Mouse (Mus musculus) lung, embryonic 16.5 days (tissue): Measurements from ENCODE around the gene Rbm47. TPM values are rescaled to one million over a fixed set of nuclear protein-coding genes. Genes with fewer than 3 reads are reported as not detected.
"Not testable (repeated sequence)": the region's sequence is repeated elsewhere in the genome, so short reads cannot be mapped to it uniquely, and the experiment has no call there.

Source experiments
- ATAC-seq: fragments of 200-750 bp; cut with Nextera tagmentation; 2 replicates; pipeline ENCODE4 v1.8.0; 2017; ENCODE audit warnings: low read depth, mild to moderate bottlenecking, moderate library complexity
- H3K27ac ChIP-seq: fragments of 300-500 bp; sonication (generic); 2 replicates; pipeline ENCODE4 v1.5.1; 2014; ENCODE audit warnings: mild to moderate bottlenecking, control low read depth, low read length
- H3K27me3 ChIP-seq: fragments of 300-500 bp; sonication (generic); 2 replicates; pipeline ENCODE4 v1.6.1; 2014; ENCODE audit warnings: low read depth, low read length, mixed read lengths; ENCODE audit not compliant: control insufficient read depth, insufficient read depth
- H3K36me3 ChIP-seq: fragments of 300-500 bp; sonication (generic); 2 replicates; pipeline ENCODE4 v1.6.1; 2014; ENCODE audit warnings: low read length; ENCODE audit not compliant: control insufficient read depth, insufficient read depth
- H3K4me1 ChIP-seq: fragments of 300-500 bp; sonication (generic); replicated peaks from 2 replicates; pipeline ENCODE4 v1.6.1; 2014; ENCODE audit warnings: low read length, mixed read lengths; ENCODE audit not compliant: control insufficient read depth, insufficient read depth
- H3K4me2 ChIP-seq: fragments of 300-500 bp; sonication (generic); 2 replicates; pipeline ENCODE4 v1.6.1; 2014; ENCODE audit warnings: low read depth, low read length, control low read depth
- H3K4me3 ChIP-seq: fragments of 300-500 bp; sonication (generic); 2 replicates; pipeline ENCODE4 v1.5.1; 2014; ENCODE audit warnings: mild to moderate bottlenecking, low read length, control low read depth
- H3K9ac ChIP-seq: fragments of 300-500 bp; sonication (generic); 2 replicates; pipeline ENCODE4 v1.6.1; 2014; ENCODE audit warnings: low read length, control low read depth
- H3K9me3 ChIP-seq: fragments of 300-500 bp; sonication (generic); 2 replicates; pipeline ENCODE4 v1.6.1; 2016; ENCODE audit warnings: low read length; ENCODE audit not compliant: control insufficient read depth
- WGBS: fragments of 180-500 bp; shearing (Covaris S2); extraction: QIAGEN DNeasy Blood & Tissue Kit; methylation state at CpG from one replicate; pipeline ENCODE4 v1.1.7; 2014; 5-methylcytosine and 5-hydroxymethylcytosine counted together
- polyA plus RNA-seq: library from polyadenylated mRNA; unstranded; fragments of >200 nt; fragmentation: Nextera tagmentation; extraction: Ambion mirVana; gene quantifications from 2 replicates; pipeline ENCODE4 v1.2.1, GENCODE M21; 2015

Rbm47 gene
- polyA plus RNA-seq, 1 experiment from 2014 or later, result 39.2 TPM

GRCm38 (mm10) chr5:66001232-66001631, 171.7 kb downstream of the Rbm47 start:
- no peak overlapping the region for H3K27ac ChIP-seq
- ATAC-seq, result no peak
- H3K4me2 ChIP-seq, result no peak overlapping the region
- peaks cover 2% of the 10 kb centered on the region for H3K4me1 ChIP-seq
- H3K4me3 ChIP-seq, result no peak overlapping the region
- no peak overlapping the region for H3K9ac ChIP-seq
- no peaks in the 10 kb centered on the region for H3K36me3 ChIP-seq
- no peaks in the 10 kb centered on the region for H3K27me3 ChIP-seq
- no peaks in the 10 kb centered on the region for H3K9me3 ChIP-seq
- WGBS, result 62% methylated on average over 5 of the region's 5 CpGs

- H3K9me3 ChIP-seq, result no peaks in the 10 kb centered on the region
- no peak overlapping the region for H3K27ac ChIP-seq
- no peak overlapping the region for H3K4me3 ChIP-seq
- ATAC-seq, result no peak
- no peaks in the 10 kb centered on the region for H3K27me3 ChIP-seq
- no peaks in the 10 kb centered on the region for H3K36me3 ChIP-seq
- H3K4me1 ChIP-seq, result peaks cover 2% of the 10 kb centered on the region
- no peak overlapping the region for H3K4me2 ChIP-seq
- 29% methylated on average over 6 of the region's 6 CpGs for WGBS
- H3K9ac ChIP-seq, result no peak overlapping the region
Observed at GRCm38 (mm10) chr5:66000567-66001125, 172.3 kb downstream of the Rbm47 start.

GRCm38 (mm10) chr5:66000074-66000473, 172.8 kb downstream of the Rbm47 start:
- Histone ChIP-seq H3K4me2 (no peak overlapping the region), H3K27me3 (no peaks in the 10 kb centered on the region), H3K27ac (no peak overlapping the region), H3K4me3 (no peak overlapping the region), H3K9me3 (no peaks in the 10 kb centered on the region), H3K36me3 (no peaks in the 10 kb centered on the region), H3K4me1 (peaks cover 2% of the 10 kb centered on the region), H3K9ac (no peak overlapping the region)
- peak; percentile 44; the same call in 1 of the 2 replicates for ATAC-seq
- 55% methylated on average over 7 of the region's 7 CpGs for WGBS

- Histone ChIP-seq H3K9me3 (no peaks in the 10 kb centered on the region), H3K9ac (no peak overlapping the region), H3K4me2 (no peak overlapping the region), H3K4me3 (no peak overlapping the region), H3K36me3 (no peaks in the 10 kb centered on the region), H3K4me1 (peaks cover 2% of the 10 kb centered on the region), H3K27ac (no peak overlapping the region), H3K27me3 (no peaks in the 10 kb centered on the region)
- no peak for ATAC-seq
- WGBS, result 65% methylated on average over 7 of the region's 7 CpGs
Observed at GRCm38 (mm10) chr5:65999106-65999505, 173.8 kb downstream of the Rbm47 start.

- Histone ChIP-seq H3K4me3 (no peak overlapping the region), H3K4me1 (no peaks in the 10 kb centered on the region; the same call in 1 of the 2 replicates), H3K9ac (no peak overlapping the region), H3K9me3 (no peaks in the 10 kb centered on the region), H3K27me3 (no peaks in the 10 kb centered on the region), H3K27ac (no peak overlapping the region), H3K36me3 (no peaks in the 10 kb centered on the region), H3K4me2 (no peak overlapping the region)
- no peak for ATAC-seq
Observed at GRCm38 (mm10) chr5:65997813-65998212, 175.1 kb downstream of the Rbm47 start.

- Histone ChIP-seq H3K36me3 (no peaks in the 10 kb centered on the region), H3K4me3 (no peak overlapping the region), H3K4me2 (no peak overlapping the region), H3K9me3 (no peaks in the 10 kb centered on the region), H3K4me1 (no peaks in the 10 kb centered on the region), H3K27me3 (no peaks in the 10 kb centered on the region), H3K27ac (no peak overlapping the region), H3K9ac (no peak overlapping the region)
- no peak for ATAC-seq
- 53% methylated on average over 6 of the region's 6 CpGs for WGBS
Observed at GRCm38 (mm10) chr5:65994643-65995042, 178.3 kb downstream of the Rbm47 start.

- Histone ChIP-seq H3K27me3 (no peaks in the 10 kb centered on the region), H3K4me2 (no peak overlapping the region), H3K4me3 (no peak overlapping the region), H3K4me1 (no peaks in the 10 kb centered on the region), H3K9me3 (no peaks in the 10 kb centered on the region), H3K27ac (no peak overlapping the region), H3K36me3 (no peaks in the 10 kb centered on the region), H3K9ac (no peak overlapping the region)
- 73% methylated on average over 2 of the region's 2 CpGs for WGBS
- ATAC-seq, result no peak
Observed at GRCm38 (mm10) chr5:65991191-65991590, 181.7 kb downstream of the Rbm47 start.

- not testable (repeated sequence) for H3K4me2 ChIP-seq, H3K27me3 ChIP-seq, ATAC-seq, H3K4me3 ChIP-seq, H3K36me3 ChIP-seq, H3K9me3 ChIP-seq, H3K4me1 ChIP-seq, H3K9ac ChIP-seq, H3K27ac ChIP-seq
- 74% methylated on average over 3 of the region's 3 CpGs for WGBS
Observed at GRCm38 (mm10) chr5:65987004-65987403, 185.9 kb downstream of the Rbm47 start.

GRCm38 (mm10) chr5:65986426-65986825, 186.5 kb downstream of the Rbm47 start:
- Histone ChIP-seq H3K4me2 (no peak overlapping the region), H3K4me3 (no peak overlapping the region), H3K4me1 (no peaks in the 10 kb centered on the region), H3K9ac (no peak overlapping the region), H3K27ac (no peak overlapping the region), H3K36me3 (no peaks in the 10 kb centered on the region), H3K27me3 (no peaks in the 10 kb centered on the region), H3K9me3 (no peaks in the 10 kb centered on the region)
- no peak for ATAC-seq
- WGBS, result 82% methylated on average over 5 of the region's 5 CpGs

- ATAC-seq, result no peak
- H3K27ac ChIP-seq, result no peak overlapping the region
- no peaks in the 10 kb centered on the region for H3K36me3 ChIP-seq
- no peaks in the 10 kb centered on the region for H3K4me1 ChIP-seq
- H3K4me2 ChIP-seq, result no peak overlapping the region
- H3K9ac ChIP-seq, result no peak overlapping the region
- no peaks in the 10 kb centered on the region for H3K9me3 ChIP-seq
- H3K27me3 ChIP-seq, result no peaks in the 10 kb centered on the region
- H3K4me3 ChIP-seq, result no peak overlapping the region
- WGBS, result 88% methylated on average over 12 of the region's 13 CpGs
Observed at GRCm38 (mm10) chr5:65975731-65976130, 197.2 kb downstream of the Rbm47 start.
